Mouse (Mus musculus) liver, embryonic 16.5 days (tissue): ENCODE measurements around the gene B3galt4. TPM values are rescaled to one million over a fixed set of nuclear protein-coding genes. Genes with fewer than 3 reads are reported as not detected.
"Not testable (repeated sequence)": the region's sequence is repeated elsewhere in the genome, so short reads cannot be mapped to it uniquely, and the experiment has no call there.

ENCODE experiments used
- ATAC-seq: fragments of 200-750 bp; cut with Nextera tagmentation; 2 replicates; pipeline ENCODE4 v1.8.0; 2017; ENCODE audit warnings: low read depth, mild to moderate bottlenecking, moderate number of reproducible peaks, moderate library complexity
- H3K27ac ChIP-seq: fragments of 300-500 bp; sonication (generic); 2 replicates; pipeline ENCODE4 v1.5.1; 2014; ENCODE audit warnings: mild to moderate bottlenecking, low read length
- H3K27me3 ChIP-seq: fragments of 300-500 bp; sonication (generic); 2 replicates; pipeline ENCODE4 v1.6.1; 2014; ENCODE audit warnings: low read depth, low read length, mixed read lengths; ENCODE audit not compliant: control insufficient read depth, insufficient read depth
- H3K36me3 ChIP-seq: fragments of 300-500 bp; sonication (generic); 2 replicates; pipeline ENCODE4 v1.6.1; 2014; ENCODE audit warnings: mild to moderate bottlenecking; ENCODE audit not compliant: control insufficient read depth, insufficient read depth
- H3K4me1 ChIP-seq: fragments of 300-500 bp; sonication (generic); 2 replicates; pipeline ENCODE4 v1.6.1; 2014; ENCODE audit warnings: low read depth, low read length, mixed read lengths; ENCODE audit not compliant: control insufficient read depth
- H3K4me2 ChIP-seq: fragments of 300-500 bp; sonication (generic); 2 replicates; pipeline ENCODE4 v1.6.1; 2014; ENCODE audit warnings: low read depth, low read length, mixed read lengths
- H3K4me3 ChIP-seq: fragments of 300-500 bp; sonication (generic); 2 replicates; pipeline ENCODE4 v1.5.1; 2014; ENCODE audit warnings: low read depth, mild to moderate bottlenecking, low read length
- H3K9ac ChIP-seq: fragments of 300-500 bp; sonication (generic); 2 replicates; pipeline ENCODE4 v1.6.1; 2014; ENCODE audit warnings: low read depth, low read length
- H3K9me3 ChIP-seq: fragments of 300-500 bp; sonication (generic); replicated peaks from 2 replicates; pipeline ENCODE4 v1.6.1; 2016; ENCODE audit warnings: low read length; ENCODE audit not compliant: control insufficient read depth
- WGBS: fragments of 180-500 bp; shearing (Covaris S2); extraction: QIAGEN DNeasy Blood & Tissue Kit; methylation state at CpG from one replicate; pipeline ENCODE4 v1.1.7; 2014; ENCODE audit not compliant: insufficient replicate concordance; 5-methylcytosine and 5-hydroxymethylcytosine counted together
- polyA plus RNA-seq: library from polyadenylated mRNA; unstranded; fragments of >200 nt; fragmentation: Nextera tagmentation; extraction: Ambion mirVana; gene quantifications from 2 replicates; pipeline ENCODE4 v1.2.1, GENCODE M21; 2015

B3galt4 gene
- polyA plus RNA-seq, 1 experiment from 2014 or later: 2.3 TPM

- WGBS: 27% methylated on average over 10 of the region's 10 CpGs
- Histone ChIP-seq H3K27ac (no peak overlapping the region), H3K9me3 (no peaks in the 10 kb centered on the region), H3K36me3 (no peaks in the 10 kb centered on the region), H3K9ac (no peak overlapping the region), H3K4me3 (no peak overlapping the region), H3K27me3 (no peaks in the 10 kb centered on the region), H3K4me2 (no peak overlapping the region), H3K4me1 (no peaks in the 10 kb centered on the region)
- ATAC-seq: no peak
Observed at GRCm38 (mm10) chr17:33991788-33992664, 40.7 kb upstream of the B3galt4 start.

GRCm38 (mm10) chr17:33982136-33982535, 30.8 kb upstream of the B3galt4 start:
- H3K9me3 ChIP-seq, H3K36me3 ChIP-seq, ATAC-seq, H3K9ac ChIP-seq, H3K27ac ChIP-seq, H3K4me3 ChIP-seq: not testable (repeated sequence)
- Histone ChIP-seq H3K27me3 (peaks cover 15% of the 10 kb centered on the region), H3K4me2 (peak overlapping the region; percentile 79), H3K4me1 (peaks cover 26% of the 10 kb centered on the region)
- WGBS: 6% methylated on average over 8 of the region's 8 CpGs

GRCm38 (mm10) chr17:33981192-33981909, 30.1 kb upstream of the B3galt4 start:
- peak overlapping the region; percentile 52; the same call in 1 of the 2 replicates for H3K9ac ChIP-seq
- peaks cover 26% of the 10 kb centered on the region for H3K4me1 ChIP-seq
- H3K4me3 ChIP-seq: peak overlapping the region; percentile 66
- 2% methylated on average over 27 of the region's 27 CpGs for WGBS
- peak overlapping the region; percentile 79 for H3K4me2 ChIP-seq
- H3K9me3 ChIP-seq, H3K36me3 ChIP-seq: not testable (repeated sequence)
- ATAC-seq: peak; percentile 68
- H3K27ac ChIP-seq: peak overlapping the region; percentile 72
- peaks cover 15% of the 10 kb centered on the region for H3K27me3 ChIP-seq

DNA sequence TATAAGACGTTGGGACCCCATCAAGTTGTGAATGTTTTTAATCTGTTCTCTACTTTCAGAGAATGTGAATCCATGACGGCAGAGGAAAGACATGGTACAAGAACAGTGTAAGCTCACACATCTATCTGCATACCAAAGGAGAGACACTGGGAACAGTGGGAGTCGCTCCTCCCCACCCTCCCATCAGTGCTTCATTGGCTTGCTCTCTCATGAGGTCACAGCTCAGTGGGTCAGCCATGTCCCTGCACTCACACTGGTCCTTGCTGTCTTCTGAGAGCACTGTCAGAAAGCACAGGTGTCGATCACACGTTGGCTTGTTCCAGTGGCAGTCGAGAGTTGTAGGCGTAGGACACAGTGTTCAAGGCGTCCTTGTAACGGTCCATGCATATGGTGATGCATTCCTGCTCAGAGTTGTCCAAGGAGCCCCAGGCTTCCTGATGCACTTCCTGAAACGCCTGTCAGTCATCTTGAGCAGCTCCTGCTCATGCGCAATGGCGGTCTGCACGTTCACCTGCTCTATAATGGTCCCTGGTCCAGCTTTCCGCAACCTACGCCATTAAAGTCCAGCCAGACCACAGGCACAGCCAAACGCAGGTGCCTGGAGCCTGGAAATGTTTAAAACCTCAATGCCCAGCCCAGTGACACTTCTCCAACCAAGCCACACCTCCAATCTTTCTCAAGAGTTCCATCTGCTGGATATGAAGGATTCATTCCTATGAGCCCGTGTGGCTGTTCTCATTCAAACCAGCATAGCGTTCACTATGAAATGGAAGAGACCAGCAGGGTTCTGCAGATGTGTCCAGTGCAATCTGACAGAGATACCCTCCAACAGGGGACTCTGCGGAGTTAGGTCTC, 29.1 kb upstream of the B3galt4 start:
- Histone ChIP-seq H3K27me3 (peaks cover 15% of the 10 kb centered on the region), H3K9ac (no peak overlapping the region), H3K27ac (peak overlapping the region; percentile 64), H3K36me3 (no peaks in the 10 kb centered on the region), H3K9me3 (no peaks in the 10 kb centered on the region), H3K4me2 (no peak overlapping the region), H3K4me3 (no peak overlapping the region), H3K4me1 (peaks cover 26% of the 10 kb centered on the region)
- ATAC-seq: no peak
- 71% methylated on average over 19 of the region's 19 CpGs for WGBS

DNA sequence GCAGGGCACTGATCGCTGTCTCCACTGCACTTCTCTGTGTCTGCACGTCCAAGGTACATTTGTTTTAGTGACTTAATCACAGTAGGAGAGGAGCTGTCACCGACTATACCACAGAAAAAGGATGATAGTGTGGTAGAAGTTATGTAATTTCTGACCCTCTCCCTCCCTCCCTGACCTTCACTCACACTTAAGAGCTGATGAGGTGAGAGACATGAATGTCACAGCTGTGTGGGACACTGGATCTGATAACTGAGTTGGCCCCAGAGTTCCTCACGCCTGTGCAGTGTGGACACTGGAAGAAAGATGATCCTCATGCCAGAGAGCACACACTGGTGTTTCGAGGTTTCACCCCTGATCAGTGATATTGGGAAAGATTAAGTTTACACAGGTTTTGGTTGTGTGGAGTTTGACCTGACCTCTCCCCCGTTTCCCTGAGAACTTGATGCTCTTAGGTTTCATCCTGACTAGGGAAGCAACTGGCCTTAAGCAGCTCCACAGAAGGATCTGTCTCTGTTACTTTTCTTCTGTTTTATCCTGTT, 28.3 kb upstream of the B3galt4 start:
- Histone ChIP-seq H3K4me1 (peaks cover 26% of the 10 kb centered on the region), H3K4me2 (no peak overlapping the region), H3K9me3 (no peaks in the 10 kb centered on the region), H3K27me3 (peaks cover 15% of the 10 kb centered on the region), H3K27ac (peak overlapping the region; percentile 51; the same call in 1 of the 2 replicates), H3K4me3 (no peak overlapping the region), H3K9ac (no peak overlapping the region), H3K36me3 (no peaks in the 10 kb centered on the region)
- WGBS: 48% methylated on average over 6 of the region's 6 CpGs
- no peak for ATAC-seq

DNA sequence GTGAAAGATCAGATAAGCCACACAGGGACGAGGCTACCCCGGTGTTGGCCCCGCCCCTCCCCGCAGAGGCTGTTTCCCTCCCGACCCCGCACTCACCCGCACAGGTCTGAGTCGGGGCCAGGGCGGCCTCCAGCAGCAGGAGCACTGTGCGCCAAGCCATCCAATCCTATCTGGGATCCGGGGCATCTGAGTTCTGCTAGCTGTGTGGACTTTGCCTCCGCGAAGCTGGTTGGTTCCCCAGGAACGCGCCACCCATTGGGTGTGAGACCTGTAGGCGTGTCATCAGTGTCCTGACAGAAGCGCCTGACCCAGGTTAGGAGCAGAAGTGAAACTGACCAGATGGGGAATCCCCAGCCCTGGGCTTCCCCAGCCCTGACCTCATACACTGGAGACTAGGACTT, 27.3 kb upstream of the B3galt4 start:
- ATAC-seq: peak; percentile 87
- Histone ChIP-seq H3K4me2 (peak overlapping the region; percentile 76), H3K36me3 (no peaks in the 10 kb centered on the region), H3K9ac (peak overlapping the region; percentile 36), H3K9me3 (no peaks in the 10 kb centered on the region), H3K27me3 (peaks cover 15% of the 10 kb centered on the region), H3K4me1 (peaks cover 26% of the 10 kb centered on the region), H3K27ac (peak overlapping the region; percentile 52), H3K4me3 (peak overlapping the region; percentile 63)
- 0% methylated on average over 14 of the region's 17 CpGs for WGBS

DNA sequence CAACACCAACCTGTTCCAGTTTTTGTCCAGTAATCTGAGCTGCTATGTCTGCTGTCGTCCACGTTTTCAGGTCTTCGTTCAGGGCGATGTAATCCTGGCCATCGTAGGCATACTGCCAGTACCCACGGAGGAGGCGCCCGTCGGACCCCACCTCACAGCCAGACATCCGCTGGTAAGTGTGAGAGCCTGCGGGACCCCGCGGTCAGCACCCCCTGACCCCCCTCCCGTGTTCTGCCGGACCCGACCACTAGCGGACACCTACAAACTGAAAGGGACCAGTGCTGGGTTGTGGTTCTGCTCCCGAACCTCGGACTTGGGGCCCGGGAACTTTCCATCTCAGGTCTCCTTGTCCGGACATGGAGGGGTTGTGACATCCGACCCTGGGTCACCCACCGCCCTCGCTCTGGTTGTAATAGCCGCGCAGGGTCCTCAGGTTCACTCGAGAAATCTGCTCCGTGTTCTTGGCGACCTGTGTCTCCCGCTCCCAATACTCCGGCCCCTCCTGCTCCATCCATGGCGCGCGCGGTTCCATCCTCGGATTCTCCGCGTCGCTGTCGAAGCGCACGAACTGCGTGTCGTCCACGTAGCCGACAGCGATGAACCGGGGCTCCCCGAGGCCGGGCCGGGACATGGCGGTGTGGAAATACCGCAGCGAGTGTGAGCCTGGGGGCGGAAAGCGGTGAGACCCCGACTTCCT, 26.7 kb upstream of the B3galt4 start:
- H3K4me1 ChIP-seq: peaks cover 26% of the 10 kb centered on the region
- H3K4me3 ChIP-seq: peak overlapping the region; percentile 63
- peak overlapping the region; percentile 52; the same call in 1 of the 2 replicates for H3K27ac ChIP-seq
- no peaks in the 10 kb centered on the region for H3K9me3 ChIP-seq
- no peaks in the 10 kb centered on the region for H3K36me3 ChIP-seq
- no peak for ATAC-seq
- H3K27me3 ChIP-seq: peaks cover 15% of the 10 kb centered on the region
- H3K9ac ChIP-seq: peak overlapping the region; percentile 36
- 2% methylated on average over 57 of the region's 57 CpGs for WGBS
- H3K4me2 ChIP-seq: peak overlapping the region; percentile 76

GRCm38 (mm10) chr17:33973572-33973971, 22.3 kb upstream of the B3galt4 start:
- Histone ChIP-seq H3K4me2 (no peak overlapping the region), H3K27me3 (peaks cover 11% of the 10 kb centered on the region), H3K27ac (no peak overlapping the region), H3K9me3 (no peaks in the 10 kb centered on the region), H3K4me1 (peaks cover 4% of the 10 kb centered on the region), H3K9ac (no peak overlapping the region), H3K4me3 (no peak overlapping the region), H3K36me3 (no peaks in the 10 kb centered on the region)
- 36% methylated on average over 3 of the region's 3 CpGs for WGBS
- ATAC-seq: no peak
